Mouse (Mus musculus): ENCODE results near the gene Slc52a3. TPM values are rescaled to one million over a fixed set of nuclear protein-coding genes. Genes with fewer than 3 reads are reported as not detected.

The Slc52a3 gene
- polyA plus RNA-seq, 1 experiment = 0.83 TPM

- H3K4me3 ChIP-seq (ENCODE audit: insufficient read depth, low read length) = no peak overlapping the region
- no peaks in the 10 kb centered on the region; the same call in 1 of the 2 replicates for H3K4me1 ChIP-seq (ENCODE audit: control insufficient read depth, insufficient read depth, low read length)
- H3K27ac ChIP-seq (ENCODE audit: insufficient read depth, low read depth, low read length) = no peak overlapping the region
- TF ChIP-seq POLR2A (IDR thresholded peaks at IDR 0.05; ENCODE audit: borderline replicate concordance, low read depth, low read length) (no peak), CTCF (IDR thresholded peaks at IDR 0.05; ENCODE audit: low read depth, low read length) (no peak)
Observed at GRCm38 (mm10) chr2:152010661-152011060, 14.3 kb downstream of the Slc52a3 start.

DNA sequence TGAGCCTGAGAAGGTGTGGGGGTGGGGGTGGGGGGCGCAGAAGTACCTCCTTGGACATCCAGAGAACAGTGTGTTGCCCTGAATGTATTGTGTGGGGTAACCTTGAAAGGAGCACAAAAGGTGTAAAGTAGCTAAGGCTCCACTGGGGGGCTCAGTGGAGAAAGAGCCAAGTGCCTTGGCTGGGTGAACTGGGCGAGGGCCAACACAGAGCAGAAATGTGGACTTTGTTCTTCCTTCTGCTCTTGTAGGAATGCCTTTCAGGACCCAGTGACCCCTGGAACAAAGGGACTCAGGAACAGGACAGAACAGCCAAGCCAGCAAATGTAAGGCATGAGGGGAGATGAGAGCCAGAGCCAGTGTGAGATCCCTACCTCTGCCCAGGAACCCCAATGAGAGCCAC, 15.4 kb downstream of the Slc52a3 start:
- Histone ChIP-seq H3K4me1 (ENCODE audit: control insufficient read depth, insufficient read depth, low read length) (no peaks in the 10 kb centered on the region; the same call in 1 of the 2 replicates), H3K27ac (ENCODE audit: insufficient read depth, low read depth, low read length) (no peak overlapping the region), H3K4me3 (ENCODE audit: insufficient read depth, low read length) (no peak overlapping the region)
- TF ChIP-seq POLR2A (IDR thresholded peaks at IDR 0.05; ENCODE audit: borderline replicate concordance, low read depth, low read length) (no peak), CTCF (IDR thresholded peaks at IDR 0.05; ENCODE audit: low read depth, low read length) (no peak)

DNA sequence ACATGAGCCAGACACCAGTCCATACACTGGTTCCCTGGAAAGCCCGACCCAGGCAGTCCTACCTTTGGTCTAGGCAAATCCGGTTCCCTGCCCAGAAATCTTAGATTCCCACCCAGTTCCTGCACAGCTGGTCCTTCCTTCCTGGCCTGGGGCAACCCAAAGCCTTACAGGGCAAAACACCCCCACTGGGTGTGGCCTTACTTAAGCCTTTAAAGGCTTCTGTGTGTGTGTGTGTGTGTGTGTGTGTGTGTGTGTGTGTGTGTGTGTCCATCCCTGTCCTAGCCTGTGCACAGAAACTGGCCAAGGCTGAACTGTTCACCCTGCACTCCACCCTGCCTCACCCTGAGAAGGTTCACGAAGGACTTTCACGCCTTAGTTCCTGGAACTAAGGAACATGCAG, 15.9 kb downstream of the Slc52a3 start:
- TF ChIP-seq CTCF (IDR thresholded peaks at IDR 0.05; ENCODE audit: low read depth, low read length) (no peak), POLR2A (IDR thresholded peaks at IDR 0.05; ENCODE audit: borderline replicate concordance, low read depth, low read length) (no peak)
- Histone ChIP-seq H3K4me3 (ENCODE audit: insufficient read depth, low read length) (no peak overlapping the region), H3K4me1 (ENCODE audit: control insufficient read depth, insufficient read depth, low read length) (no peaks in the 10 kb centered on the region; the same call in 1 of the 2 replicates), H3K27ac (ENCODE audit: insufficient read depth, low read depth, low read length) (no peak overlapping the region)

DNA sequence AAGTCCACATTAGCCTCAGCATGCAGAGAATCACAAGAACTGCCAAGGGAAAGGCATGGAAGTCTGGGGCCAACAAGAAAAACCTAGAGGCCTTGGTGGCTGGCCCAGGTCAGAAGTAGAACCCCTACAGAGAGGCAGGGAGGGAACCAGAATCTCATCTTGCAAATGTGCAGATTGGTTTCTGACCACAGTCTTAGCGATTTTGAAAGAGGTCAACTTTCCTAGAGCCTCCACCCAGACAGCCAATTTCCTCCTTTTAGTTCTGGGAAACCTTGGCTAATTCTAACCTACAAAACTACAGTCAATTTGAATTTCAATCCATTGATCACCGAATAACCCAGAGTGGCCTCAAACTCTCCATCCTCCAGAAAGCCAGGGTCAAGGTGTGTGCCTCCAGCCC, 16.4 kb downstream of the Slc52a3 start:
- H3K27ac ChIP-seq (ENCODE audit: insufficient read depth, low read depth, low read length) = no peak overlapping the region
- no peaks in the 10 kb centered on the region; the same call in 1 of the 2 replicates for H3K4me1 ChIP-seq (ENCODE audit: control insufficient read depth, insufficient read depth, low read length)
- H3K4me3 ChIP-seq (ENCODE audit: insufficient read depth, low read length) = no peak overlapping the region
- no peak for TF ChIP-seq CTCF (IDR thresholded peaks at IDR 0.05; ENCODE audit: low read depth, low read length)
- TF ChIP-seq POLR2A (IDR thresholded peaks at IDR 0.05; ENCODE audit: borderline replicate concordance, low read depth, low read length) = no peak

- Histone ChIP-seq H3K4me1 (ENCODE audit: control insufficient read depth, insufficient read depth, low read length) (no peaks in the 10 kb centered on the region; the same call in 1 of the 2 replicates), H3K4me3 (ENCODE audit: insufficient read depth, low read length) (no peak overlapping the region), H3K27ac (ENCODE audit: insufficient read depth, low read depth, low read length) (no peak overlapping the region)
- no peak for TF ChIP-seq POLR2A (IDR thresholded peaks at IDR 0.05; ENCODE audit: borderline replicate concordance, low read depth, low read length)
- TF ChIP-seq CTCF (IDR thresholded peaks at IDR 0.05; ENCODE audit: low read depth, low read length) = no peak
Observed at GRCm38 (mm10) chr2:152015997-152016396, 19.7 kb downstream of the Slc52a3 start.

DNA sequence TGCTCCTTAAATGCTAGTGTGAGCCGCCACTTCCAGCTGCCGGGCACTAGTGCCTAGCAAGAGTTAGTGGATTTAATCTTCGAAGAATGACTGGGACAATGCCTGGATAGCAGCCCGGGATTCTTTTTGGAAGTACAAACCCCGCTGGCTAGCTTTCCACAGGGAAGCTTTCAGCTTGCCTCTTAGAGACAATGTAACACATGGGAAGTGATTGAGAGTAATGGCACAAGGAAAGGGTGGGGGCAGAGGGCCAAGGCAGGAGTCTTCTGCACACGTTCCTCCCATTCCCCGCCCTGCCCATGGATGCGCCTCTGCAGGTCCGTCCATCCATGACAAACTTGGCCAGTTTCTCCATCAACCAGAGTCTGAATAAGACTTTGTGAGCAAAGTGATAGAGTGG, 20.4 kb downstream of the Slc52a3 start:
- Histone ChIP-seq H3K27ac (ENCODE audit: insufficient read depth, low read depth, low read length) (no peak overlapping the region), H3K4me1 (ENCODE audit: control insufficient read depth, insufficient read depth, low read length) (no peaks in the 10 kb centered on the region; the same call in 1 of the 2 replicates), H3K4me3 (ENCODE audit: insufficient read depth, low read length) (no peak overlapping the region)
- TF ChIP-seq POLR2A (IDR thresholded peaks at IDR 0.05; ENCODE audit: borderline replicate concordance, low read depth, low read length) (no peak), CTCF (IDR thresholded peaks at IDR 0.05; ENCODE audit: low read depth, low read length) (no peak)

DNA sequence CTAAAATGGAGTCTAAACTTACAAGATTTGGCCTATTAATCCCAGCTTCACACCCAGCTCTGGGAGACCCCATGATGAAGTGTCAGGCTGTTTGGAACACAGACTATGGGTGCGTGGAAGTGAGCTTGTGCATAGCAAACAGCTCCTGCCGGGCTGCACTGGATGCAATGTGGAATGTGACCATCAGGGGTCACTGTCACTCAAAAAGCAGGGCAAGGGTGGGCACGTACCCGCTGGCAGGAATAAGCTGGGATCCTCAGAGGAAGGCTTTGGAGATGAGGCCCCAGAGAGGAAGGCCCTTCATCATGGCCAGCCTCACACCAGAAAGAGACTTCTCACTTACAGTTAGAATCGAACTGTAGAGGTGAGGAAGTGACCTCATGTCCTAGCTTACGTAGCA, 23.9 kb downstream of the Slc52a3 start:
- TF ChIP-seq CTCF (IDR thresholded peaks at IDR 0.05; ENCODE audit: low read depth, low read length) (peak; percentile 58), POLR2A (IDR thresholded peaks at IDR 0.05; ENCODE audit: borderline replicate concordance, low read depth, low read length) (no peak)
- H3K4me1 ChIP-seq (ENCODE audit: control insufficient read depth, insufficient read depth, low read length) = no peaks in the 10 kb centered on the region
- no peak overlapping the region for H3K4me3 ChIP-seq (ENCODE audit: insufficient read depth, low read length)
- no peak overlapping the region for H3K27ac ChIP-seq (ENCODE audit: insufficient read depth, low read depth, low read length)

DNA sequence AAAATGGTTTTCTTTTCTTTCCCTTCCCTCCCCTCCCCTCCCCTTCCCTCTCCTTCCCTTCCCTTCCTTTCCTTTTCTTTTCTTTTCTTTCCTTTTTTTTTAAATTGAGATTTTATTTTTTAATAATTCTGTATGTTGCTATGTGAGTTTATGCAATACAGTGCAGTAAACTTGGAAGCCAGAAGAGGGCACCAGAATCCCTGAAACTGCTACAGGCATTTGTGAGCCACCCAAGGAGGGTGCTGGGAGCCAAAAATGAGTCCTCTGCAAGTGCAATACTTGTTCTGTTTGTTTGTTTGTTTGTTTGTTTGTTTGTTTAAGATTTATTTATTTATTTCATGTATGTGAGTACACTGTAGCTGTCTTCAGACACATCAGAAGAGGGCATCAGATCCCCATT, 25.7 kb downstream of the Slc52a3 start:
- no peak for TF ChIP-seq CTCF (IDR thresholded peaks at IDR 0.05; ENCODE audit: low read depth, low read length)
- TF ChIP-seq POLR2A (IDR thresholded peaks at IDR 0.05; ENCODE audit: borderline replicate concordance, low read depth, low read length) = no peak
- Histone ChIP-seq H3K4me1 (ENCODE audit: control insufficient read depth, insufficient read depth, low read length) (no peaks in the 10 kb centered on the region), H3K4me3 (ENCODE audit: insufficient read depth, low read length) (no peak overlapping the region), H3K27ac (ENCODE audit: insufficient read depth, low read depth, low read length) (no peak overlapping the region)

GRCm38 (mm10) chr2:152024883-152025422, 28.6 kb downstream of the Slc52a3 start:
- H3K4me3 ChIP-seq (ENCODE audit: insufficient read depth, low read length) = no peak overlapping the region
- H3K27ac ChIP-seq (ENCODE audit: insufficient read depth, low read depth, low read length) = no peak overlapping the region
- no peaks in the 10 kb centered on the region for H3K4me1 ChIP-seq (ENCODE audit: control insufficient read depth, insufficient read depth, low read length)
- TF ChIP-seq POLR2A (IDR thresholded peaks at IDR 0.05; ENCODE audit: borderline replicate concordance, low read depth, low read length) = no peak
- TF ChIP-seq CTCF (IDR thresholded peaks at IDR 0.05; ENCODE audit: low read depth, low read length) = no peak

GRCm38 (mm10) chr2:152029252-152030082, 33.2 kb downstream of the Slc52a3 start:
- H3K27ac ChIP-seq (ENCODE audit: insufficient read depth, low read depth, low read length) = no peak overlapping the region
- no peaks in the 10 kb centered on the region for H3K4me1 ChIP-seq (ENCODE audit: control insufficient read depth, insufficient read depth, low read length)
- H3K4me3 ChIP-seq (ENCODE audit: insufficient read depth, low read length) = peak overlapping the region; percentile 71
- TF ChIP-seq POLR2A (IDR thresholded peaks at IDR 0.05; ENCODE audit: borderline replicate concordance, low read depth, low read length) = no peak
- peak; percentile 67 for TF ChIP-seq CTCF (IDR thresholded peaks at IDR 0.05; ENCODE audit: low read depth, low read length)

Measured in bone marrow macrophage, adult 2 months (primary cell).